Mouse (Mus musculus): ENCODE measurements at regions not wholly inside any gene's neighbourhood (a gene's known extent, or its start where the extent isn't known, plus 50 kb on each side); places are given as distances from the start of the nearest gene placed in this dataset.
A peak's percentile ranks its signal among the peaks of the same experiment; 100 is the strongest.
"Not testable (repeated sequence)": the region's sequence is repeated elsewhere in the genome, so short reads cannot be mapped to it uniquely, and the experiment has no call there.

DNA sequence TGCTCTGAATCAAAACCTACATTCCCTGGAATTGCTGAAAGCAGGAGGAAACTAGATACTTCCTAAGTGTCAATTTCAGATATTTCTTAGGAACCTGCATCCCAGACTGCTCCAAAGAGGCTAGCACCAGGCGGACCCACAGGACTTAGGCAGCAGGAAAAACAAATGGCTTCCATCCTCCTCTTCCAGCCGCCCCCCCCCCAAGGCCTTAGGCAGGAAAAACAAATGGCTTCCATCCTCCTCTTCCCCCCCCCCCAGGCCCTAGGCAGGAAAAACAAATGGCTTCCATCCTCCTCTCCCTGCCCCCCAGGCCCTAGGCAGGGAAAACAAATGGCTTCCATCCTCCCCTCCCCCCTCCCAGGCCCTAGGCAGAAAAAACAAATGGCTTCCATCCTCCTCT, 64.5 kb upstream of the Nap1l2 start:
- DNase-seq (ENCODE audit: low spot score), result no peak

DNA sequence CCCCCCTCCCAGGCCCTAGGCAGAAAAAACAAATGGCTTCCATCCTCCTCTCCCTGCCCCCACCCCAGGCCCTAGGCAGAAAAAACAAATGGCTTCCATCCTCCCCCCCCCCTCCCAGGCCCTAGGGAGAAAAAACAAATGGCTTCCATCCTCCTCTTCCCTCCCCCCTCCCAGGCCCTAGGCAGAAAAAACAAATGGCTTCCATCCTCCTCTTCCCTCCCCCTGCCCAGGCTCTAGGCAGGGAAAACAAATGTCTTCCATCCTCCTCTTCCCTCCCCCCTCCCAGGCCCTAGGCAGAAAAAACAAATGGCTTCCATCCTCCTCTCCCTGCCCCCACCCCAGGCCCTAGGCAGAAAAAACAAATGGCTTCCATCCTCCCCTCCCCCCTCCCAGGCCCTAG, 65.0 kb upstream of the Nap1l2 start:
- not testable (repeated sequence) for DNase-seq (ENCODE audit: low spot score)

DNA sequence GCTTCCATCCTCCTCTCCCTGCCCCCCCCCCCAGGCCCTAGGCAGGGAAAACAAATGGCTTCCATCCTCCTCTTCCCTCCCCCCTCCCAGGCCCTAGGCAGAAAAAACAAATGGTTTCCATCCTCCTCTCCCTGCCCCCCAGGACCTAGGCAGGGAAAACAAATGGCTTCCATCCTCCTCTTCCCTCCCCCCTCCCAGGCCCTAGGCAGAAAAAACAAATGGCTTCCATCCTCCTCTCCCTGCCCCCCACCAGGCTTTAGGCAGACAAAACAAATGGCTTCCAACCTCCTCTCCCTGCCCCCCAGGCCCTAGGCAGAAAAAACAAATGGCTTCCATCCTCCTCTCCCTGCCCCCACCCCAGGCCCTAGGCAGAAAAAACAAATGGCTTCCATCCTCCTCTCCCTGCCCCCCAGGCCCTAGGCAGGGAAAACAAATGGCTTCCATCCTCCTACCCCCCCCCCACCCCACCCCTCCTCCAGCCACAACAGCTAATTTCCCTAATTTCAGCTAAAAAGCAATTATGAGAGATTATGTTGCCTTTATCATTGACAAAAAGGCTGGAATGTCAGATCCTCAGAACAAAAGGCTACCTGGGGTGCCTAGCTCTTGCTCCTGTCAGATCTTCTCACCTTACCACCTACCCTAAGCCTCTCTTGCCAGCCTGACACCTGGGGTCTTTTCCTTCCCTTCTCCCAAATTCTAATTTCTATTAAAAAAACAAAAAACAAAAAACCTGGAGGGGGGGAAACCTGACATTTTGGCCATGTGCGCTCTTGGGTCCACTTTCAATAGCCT, 65.8 kb upstream of the Nap1l2 start:
- DNase-seq (ENCODE audit: low spot score), result not testable (repeated sequence)

DNA sequence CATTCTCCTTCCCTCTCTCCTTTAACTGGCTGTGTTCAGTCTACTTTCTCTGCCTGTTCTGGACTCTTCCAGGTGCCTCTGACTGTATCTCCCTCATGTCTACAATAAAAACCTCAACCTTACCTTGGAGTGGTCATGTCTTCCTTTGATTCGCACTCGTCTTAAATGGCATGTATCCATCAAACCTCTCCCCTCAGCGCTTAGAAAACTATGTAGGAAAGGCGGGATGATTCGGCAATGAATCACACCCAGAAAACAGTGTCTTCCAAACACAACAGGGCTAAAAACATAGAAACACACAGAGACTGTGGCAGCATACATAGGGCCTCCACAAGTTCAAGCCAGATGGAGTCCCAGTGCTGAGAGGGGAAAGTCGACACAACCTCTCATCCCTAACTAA, 66.4 kb upstream of the Nap1l2 start:
- no peak for DNase-seq (ENCODE audit: low spot score)

DNA sequence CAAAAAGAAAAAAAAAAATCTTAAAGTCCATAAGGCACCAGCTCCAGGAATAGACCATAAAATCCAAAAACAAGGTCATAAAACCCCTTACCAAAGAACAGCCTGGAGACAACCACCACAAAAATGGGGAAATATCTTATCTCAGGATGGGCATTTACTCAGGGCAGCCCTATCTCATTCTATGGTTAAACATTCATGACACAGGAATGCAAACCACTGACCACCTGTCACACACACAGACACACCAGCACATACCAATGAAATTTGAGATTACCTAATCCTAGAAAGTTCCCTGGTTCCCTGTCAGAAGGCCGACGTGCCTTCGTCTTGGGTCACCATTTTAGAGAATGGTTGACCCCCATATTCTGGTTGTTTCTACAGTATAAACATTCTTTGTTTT, 66.3 kb upstream of the Cdx4 start:
- no peak for DNase-seq (ENCODE audit: low spot score)

DNA sequence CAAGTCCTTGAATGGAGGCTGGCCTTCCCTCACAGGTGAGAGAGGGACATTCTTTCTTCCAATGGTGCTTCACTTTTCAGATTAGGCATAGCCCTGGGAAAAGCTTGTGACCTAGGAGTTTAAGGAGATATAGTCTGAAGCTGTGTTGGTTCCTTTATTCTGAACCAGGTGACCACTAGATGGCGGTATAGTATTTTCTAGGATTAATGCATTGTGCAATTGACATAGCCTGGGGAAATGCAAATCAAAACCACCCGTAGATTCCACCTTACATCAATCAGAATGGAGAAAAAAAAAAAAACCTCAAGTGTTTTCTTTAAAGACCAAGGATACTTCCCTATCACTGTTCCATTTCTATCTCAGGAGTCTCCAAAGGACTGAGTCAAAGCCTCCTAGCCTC, 61.3 kb upstream of the Cdx4 start:
- peak; percentile 9 for DNase-seq (ENCODE audit: low spot score)

Measured in heart, adult 8-10 months (tissue).